Mouse (Mus musculus): ENCODE results near the gene Tmem91.

GRCm38 (mm10) chr7:25636373-25636772, 38.6 kb downstream of the Tmem91 start:
- no peak for TF ChIP-seq CTCF (IDR thresholded peaks at IDR 0.05; ENCODE audit: extremely low read depth, insufficient read depth, insufficient read length, insufficient replicate concordance)
- TF ChIP-seq POLR2A (IDR thresholded peaks at IDR 0.05; ENCODE audit: low read depth, low read length), result no peak

All from spleen, adult 2 months (tissue).